19 mouse cellular contexts compared by ENCODE assay signal in the genomic region with DNA sequence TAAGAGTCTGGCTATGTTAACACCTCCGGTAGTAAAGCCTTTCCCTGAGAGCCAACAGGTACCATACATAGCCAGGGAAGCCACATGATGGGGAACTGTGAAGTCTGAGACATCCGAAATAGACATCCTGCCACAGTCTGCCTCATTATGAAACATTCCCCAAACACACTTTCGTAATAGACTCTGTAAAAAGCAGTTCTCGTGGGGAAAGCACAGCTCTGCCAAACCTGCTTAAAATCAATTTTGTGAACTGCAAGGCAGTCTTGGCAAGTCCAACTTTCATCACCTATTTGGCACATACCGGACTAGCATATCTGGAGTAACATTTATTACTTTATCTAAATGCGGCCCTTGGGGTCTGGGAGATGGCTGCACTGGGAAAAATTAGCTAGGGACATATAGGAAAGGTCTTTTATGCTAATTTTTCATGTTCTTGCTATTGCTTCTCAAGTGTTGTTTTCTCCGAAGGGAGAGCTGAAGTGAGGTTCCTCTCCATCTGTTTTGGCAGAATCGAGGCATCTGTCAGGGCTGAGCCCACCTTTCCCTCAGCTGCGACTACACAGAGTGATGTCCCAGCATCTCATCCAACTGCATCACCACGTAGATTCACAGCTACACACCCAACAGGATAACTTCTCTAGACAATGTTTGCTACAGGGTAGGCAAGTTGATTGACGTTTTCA.
DNase-seq lines count a peak whose midpoint lies in the region; ATAC-seq and TF ChIP-seq lines count a peak whose summit lies in the region.
"Had no signal": no experiment of that assay in that cellular context is flagged by ENCODE, and none has a peak within 500 bp of the region (broad histone marks: within the 10 kb centered on the region; RNA-seq: fewer than 3 reads in every experiment).

No protein-coding gene starts in this region.

- intact Hi-C loops in heart, postnatal 36 days (cut with DNase I): no loop called here

- ATAC-seq in forebrain, postnatal 0 days: no peak
- no peak for ATAC-seq in forebrain, embryonic 16.5 days
- no peak for ATAC-seq in heart, postnatal 0 days (ENCODE audit: insufficient read depth, low read depth)

- no peaks in the 10 kb centered on the region for H3K9me3 ChIP-seq in forebrain, postnatal 0 days (ENCODE audit: low read length)
- no peaks in the 10 kb centered on the region for H3K9me3 ChIP-seq in forebrain, embryonic 16.5 days (ENCODE audit: control insufficient read depth, low read length)
- no peaks in the 10 kb centered on the region for H3K9me3 ChIP-seq in heart, postnatal 0 days (replicated peaks; ENCODE audit: control insufficient read depth, low read length)
- H3K9me3 ChIP-seq: neural tube, embryonic 13.5 days had no signal

- H3K27ac ChIP-seq in forebrain, postnatal 0 days (ENCODE audit: low read depth, low read length): no peak overlapping the region
- H3K27ac ChIP-seq in forebrain, embryonic 16.5 days (ENCODE audit: low read length): no peak overlapping the region
- H3K27ac ChIP-seq in heart, postnatal 0 days (ENCODE audit: low read depth): 0 out of 2 replicates have a peak overlapping the region, but pooled peaks have one; percentile 35
- H3K27ac ChIP-seq: neural tube, embryonic 13.5 days had no signal

- H3K4me3 ChIP-seq in forebrain, postnatal 0 days (ENCODE audit: low read depth, low read length): no peak overlapping the region
- H3K4me3 ChIP-seq in forebrain, embryonic 16.5 days (replicated peaks; ENCODE audit: low read length): no peak overlapping the region
- no peak overlapping the region for H3K4me3 ChIP-seq in heart, postnatal 0 days (ENCODE audit: low read depth, low read length)
- H3K4me3 ChIP-seq: neural tube, embryonic 13.5 days had no signal

- DNase-seq in forebrain, postnatal 0 days: peak; percentile 18
- DNase-seq in heart, postnatal 0 days (ENCODE audit: low spot score): no peak
- DNase-seq in heart, postnatal 36 days: no peak
- peak; percentile 63 for DNase-seq in right cerebral cortex, adult 18-20 months
- no peak for DNase-seq in right cerebral cortex, postnatal 14 days
- peak; percentile 92 for DNase-seq in telencephalon, adult 2 months (ENCODE audit: low read depth, low spot score)
- no peak for DNase-seq in testis, postnatal 10 days (ENCODE audit: low spot score)
- DNase-seq: cerebellum, adult 9-11 months; heart, adult 11 months; kidney, adult 18-20 months; kidney, postnatal 10 days; liver; lung, adult 2 months; lung, postnatal 4 days; thymus, adult 2 months had no signal

- no peak overlapping the region for H3K9ac ChIP-seq in forebrain, postnatal 0 days
- H3K9ac ChIP-seq in forebrain, embryonic 16.5 days (replicated peaks; ENCODE audit: low read depth, low read length): no peak overlapping the region
- H3K9ac ChIP-seq in heart, postnatal 0 days (replicated peaks; ENCODE audit: low read depth, low read length): no peak overlapping the region
- H3K9ac ChIP-seq: neural tube, embryonic 13.5 days had no signal

- no peak overlapping the region for H3K4me2 ChIP-seq in forebrain, postnatal 0 days (ENCODE audit: low read depth)
- no peak overlapping the region for H3K4me2 ChIP-seq in forebrain, embryonic 16.5 days (ENCODE audit: low read length)
- H3K4me2 ChIP-seq in heart, postnatal 0 days (ENCODE audit: low read depth, low read length): no peak overlapping the region
- H3K4me2 ChIP-seq: midbrain, embryonic 11.5 days; neural tube, embryonic 13.5 days had no signal

- no peaks in the 10 kb centered on the region for H3K36me3 ChIP-seq in forebrain, postnatal 0 days (ENCODE audit: insufficient read depth)
- H3K36me3 ChIP-seq in forebrain, embryonic 16.5 days (ENCODE audit: control insufficient read depth, insufficient read depth): no peaks in the 10 kb centered on the region
- H3K36me3 ChIP-seq in heart, postnatal 0 days (replicated peaks; ENCODE audit: control insufficient read depth, insufficient read depth, low read length): no peaks in the 10 kb centered on the region
- H3K36me3 ChIP-seq: neural tube, embryonic 13.5 days had no signal

- TF ChIP-seq CTCF in forebrain, postnatal 0 days (IDR thresholded peaks at IDR 0.05; ENCODE audit: low read depth): no peak
- no peak for TF ChIP-seq CTCF in heart, postnatal 0 days (IDR thresholded peaks at IDR 0.05; ENCODE audit: low read depth)

- TF ChIP-seq EP300 in heart, postnatal 0 days (IDR thresholded peaks at IDR 0.05; ENCODE audit: low read depth): no peak

- no peaks in the 10 kb centered on the region for H3K4me1 ChIP-seq in forebrain, postnatal 0 days (ENCODE audit: insufficient read depth)
- no peaks in the 10 kb centered on the region for H3K4me1 ChIP-seq in forebrain, embryonic 16.5 days (replicated peaks; ENCODE audit: control insufficient read depth, insufficient read depth, low read length)
- H3K4me1 ChIP-seq in heart, postnatal 0 days (ENCODE audit: control insufficient read depth, insufficient read depth): no peaks in the 10 kb centered on the region
- H3K4me1 ChIP-seq: neural tube, embryonic 13.5 days had no signal

- H3K27me3 ChIP-seq in forebrain, postnatal 0 days (ENCODE audit: insufficient read depth, low read length): no peaks in the 10 kb centered on the region
- no peaks in the 10 kb centered on the region for H3K27me3 ChIP-seq in forebrain, embryonic 16.5 days (replicated peaks; ENCODE audit: control insufficient read depth, insufficient read depth, low read length)
- no peaks in the 10 kb centered on the region for H3K27me3 ChIP-seq in heart, postnatal 0 days (ENCODE audit: control insufficient read depth, insufficient read depth, low read length)
- H3K27me3 ChIP-seq: CH12.LX; neural tube, embryonic 13.5 days had no signal

- WGBS in forebrain, postnatal 0 days: 68% methylated on average over 11 of the region's 11 CpGs
- 75% methylated on average over 11 of the region's 11 CpGs for WGBS in forebrain, embryonic 16.5 days
- WGBS in heart, postnatal 0 days: 68% methylated on average over 11 of the region's 11 CpGs

Comparison
In these comparisons a context has a peak if more than half of its experiments do, and no peak if none do; other contexts are left out.
1. DNase-seq: peak in forebrain, postnatal 0 days (single experiment), right cerebral cortex, adult 18-20 months (single experiment) and telencephalon, adult 2 months (single experiment); none in heart, postnatal 0 days (single experiment), heart, postnatal 36 days (0 of 2), right cerebral cortex, postnatal 14 days (single experiment) and testis, postnatal 10 days (single experiment).